Mouse (Mus musculus): ENCODE results near the gene Gm20835. TPM values are rescaled to one million over a fixed set of nuclear protein-coding genes. Genes with fewer than 3 reads are reported as not detected.
"Not testable (repeated sequence)": the region's sequence is repeated elsewhere in the genome, so short reads cannot be mapped to it uniquely, and the experiment has no call there.

Gm20835 gene
- not detected in 2 replicates for polyA plus RNA-seq (2014; fragmentation: Nextera tagmentation; extraction: Ambion mirVana)

GRCm38 (mm10) chrY:36735190-36735589, at the start of gene Gm20835:
TSS of gene Gm20835 (minus strand) at chrY:36735290.
- not testable (repeated sequence) for H3K4me2 ChIP-seq (ENCODE audit: low read depth, low read length, severe bottlenecking); H3K27ac ChIP-seq (ENCODE audit: low read depth, low read length); H3K36me3 ChIP-seq (ENCODE audit: control insufficient read depth, insufficient read depth, low read length); H3K4me1 ChIP-seq (replicated peaks; ENCODE audit: control insufficient read depth, insufficient read depth, low read length); H3K4me3 ChIP-seq (ENCODE audit: low read depth, low read length); ATAC-seq (replicated peaks; ENCODE audit: low FRiP score); H3K27me3 ChIP-seq (ENCODE audit: control insufficient read depth, insufficient read depth, low read length); DNase-seq (ENCODE audit: low spot score); H3K9me3 ChIP-seq (ENCODE audit: control insufficient read depth, low read length); H3K9ac ChIP-seq (ENCODE audit: low read length)
- WGBS: no CpG with 5 or more reads among the region's 6 CpGs
